Mouse (Mus musculus): Measurements from ENCODE around the gene Gal3st4. TPM values are rescaled to one million over a fixed set of nuclear protein-coding genes. Genes with fewer than 3 reads are reported as not detected.
A peak's percentile ranks its signal among the peaks of the same experiment; 100 is the strongest.

Gal3st4 gene
- polyA plus RNA-seq (2016; fragmentation: Nextera tagmentation; extraction: Ambion mirVana): 0.82 and 0.92 TPM in 2 replicates

- Histone ChIP-seq H3K4me3 (peak within 1 kb of the TSS; percentile 2; the same call in 1 of the 2 replicates), H3K9me3 (replicated peaks) (no peaks in the 10 kb centered on the region), H3K4me1 (replicated peaks) (peaks cover 24% of the 10 kb centered on the region), H3K9ac (peak within 1 kb of the TSS; percentile 21), H3K27ac (ENCODE audit: poor library complexity, severe bottlenecking) (no peak within 1 kb of the TSS), H3K27me3 (replicated peaks) (peaks cover 30% of the 10 kb centered on the region), H3K4me2 (peak within 1 kb of the TSS; percentile 54), H3K36me3 (peaks cover 11% of the 10 kb centered on the region)
- ATAC-seq (ENCODE audit: insufficient number of reproducible peaks, low FRiP score): no peak
- 1% methylated on average over 12 of the region's 12 CpGs for WGBS
Observed at GRCm38 (mm10) chr5:138272409-138272923, at the start of gene Gal3st4. TSS of gene Gal3st4 (minus strand) at chr5:138272840.

GRCm38 (mm10) chr5:138312795-138313194 lies 40.2 kb upstream of the Gal3st4 start:
- H3K4me1 ChIP-seq (replicated peaks): no peaks in the 10 kb centered on the region
- no peaks in the 10 kb centered on the region for H3K27me3 ChIP-seq (replicated peaks)
- H3K4me2 ChIP-seq: no peak overlapping the region
- WGBS: 73% methylated on average over 3 of the region's 3 CpGs
- no peaks in the 10 kb centered on the region for H3K36me3 ChIP-seq
- H3K9me3 ChIP-seq (replicated peaks): 0 out of 2 replicates have a peak, but pooled peaks cover under 1% of the 10 kb centered on the region
- H3K9ac ChIP-seq: no peak overlapping the region
- no peak for ATAC-seq (ENCODE audit: insufficient number of reproducible peaks, low FRiP score)
- no peak overlapping the region for H3K4me3 ChIP-seq
- H3K27ac ChIP-seq (ENCODE audit: poor library complexity, severe bottlenecking): no peak overlapping the region

- WGBS: 50% methylated on average over 2 of the region's 2 CpGs
- no peak for ATAC-seq (ENCODE audit: insufficient number of reproducible peaks, low FRiP score)
- peaks cover 5% of the 10 kb centered on the region; the same call in 1 of the 2 replicates for H3K4me1 ChIP-seq (replicated peaks)
- no peak overlapping the region for H3K4me3 ChIP-seq
- no peaks in the 10 kb centered on the region for H3K27me3 ChIP-seq (replicated peaks)
- no peaks in the 10 kb centered on the region for H3K36me3 ChIP-seq
- no peak overlapping the region for H3K27ac ChIP-seq (ENCODE audit: poor library complexity, severe bottlenecking)
- H3K9ac ChIP-seq: no peak overlapping the region
- no peak overlapping the region for H3K4me2 ChIP-seq
- no peaks in the 10 kb centered on the region for H3K9me3 ChIP-seq (replicated peaks)
Observed at GRCm38 (mm10) chr5:138299613-138300012, 27.0 kb upstream of the Gal3st4 start.

- Histone ChIP-seq H3K27ac (ENCODE audit: poor library complexity, severe bottlenecking) (no peak overlapping the region), H3K4me2 (no peak overlapping the region), H3K9me3 (replicated peaks) (no peaks in the 10 kb centered on the region), H3K4me3 (no peak overlapping the region), H3K9ac (no peak overlapping the region), H3K27me3 (replicated peaks) (no peaks in the 10 kb centered on the region), H3K36me3 (no peaks in the 10 kb centered on the region), H3K4me1 (replicated peaks) (peaks cover 5% of the 10 kb centered on the region; the same call in 1 of the 2 replicates)
- no peak for ATAC-seq (ENCODE audit: insufficient number of reproducible peaks, low FRiP score)
Observed at GRCm38 (mm10) chr5:138294158-138294557, 21.5 kb upstream of the Gal3st4 start.

GRCm38 (mm10) chr5:138291638-138292037 lies 19.0 kb upstream of the Gal3st4 start:
- ATAC-seq (ENCODE audit: insufficient number of reproducible peaks, low FRiP score): no peak
- 65% methylated on average over 1 of the region's 1 CpGs for WGBS
- Histone ChIP-seq H3K9me3 (replicated peaks) (no peaks in the 10 kb centered on the region), H3K4me1 (replicated peaks) (no peaks in the 10 kb centered on the region), H3K9ac (no peak overlapping the region), H3K27me3 (replicated peaks) (no peaks in the 10 kb centered on the region), H3K36me3 (no peaks in the 10 kb centered on the region), H3K27ac (ENCODE audit: poor library complexity, severe bottlenecking) (no peak overlapping the region), H3K4me2 (no peak overlapping the region), H3K4me3 (no peak overlapping the region)

GRCm38 (mm10) chr5:138287861-138288260 lies 15.2 kb upstream of the Gal3st4 start:
- ATAC-seq (ENCODE audit: insufficient number of reproducible peaks, low FRiP score): no peak
- Histone ChIP-seq H3K4me1 (replicated peaks) (no peaks in the 10 kb centered on the region), H3K4me3 (no peak overlapping the region), H3K27ac (ENCODE audit: poor library complexity, severe bottlenecking) (no peak overlapping the region), H3K4me2 (no peak overlapping the region), H3K36me3 (no peaks in the 10 kb centered on the region), H3K9ac (no peak overlapping the region), H3K27me3 (replicated peaks) (no peaks in the 10 kb centered on the region), H3K9me3 (replicated peaks) (no peaks in the 10 kb centered on the region)
- 69% methylated on average over 3 of the region's 3 CpGs for WGBS

- no peaks in the 10 kb centered on the region for H3K36me3 ChIP-seq
- 56% methylated on average over 1 of the region's 1 CpGs for WGBS
- H3K27ac ChIP-seq (ENCODE audit: poor library complexity, severe bottlenecking): no peak overlapping the region
- no peak overlapping the region for H3K4me2 ChIP-seq
- no peak for ATAC-seq (ENCODE audit: insufficient number of reproducible peaks, low FRiP score)
- H3K27me3 ChIP-seq (replicated peaks): peaks cover 4% of the 10 kb centered on the region; the same call in 1 of the 2 replicates
- H3K4me3 ChIP-seq: no peak overlapping the region
- H3K9ac ChIP-seq: no peak overlapping the region
- H3K4me1 ChIP-seq (replicated peaks): peaks cover 5% of the 10 kb centered on the region
- H3K9me3 ChIP-seq (replicated peaks): peaks cover 7% of the 10 kb centered on the region; the same call in 1 of the 2 replicates
Observed at GRCm38 (mm10) chr5:138283540-138283939, 10.9 kb upstream of the Gal3st4 start.

GRCm38 (mm10) chr5:138281798-138282197 lies 9.2 kb upstream of the Gal3st4 start:
- Histone ChIP-seq H3K36me3 (peaks cover 8% of the 10 kb centered on the region), H3K4me3 (no peak overlapping the region), H3K27me3 (replicated peaks) (peaks cover 4% of the 10 kb centered on the region; the same call in 1 of the 2 replicates), H3K9me3 (replicated peaks) (peaks cover 7% of the 10 kb centered on the region; the same call in 1 of the 2 replicates), H3K4me2 (no peak overlapping the region), H3K27ac (ENCODE audit: poor library complexity, severe bottlenecking) (no peak overlapping the region), H3K4me1 (replicated peaks) (peaks cover 5% of the 10 kb centered on the region), H3K9ac (no peak overlapping the region)
- ATAC-seq (ENCODE audit: insufficient number of reproducible peaks, low FRiP score): no peak
- WGBS: 66% methylated on average over 2 of the region's 2 CpGs

GRCm38 (mm10) chr5:138280829-138281228 lies 8.2 kb upstream of the Gal3st4 start:
- H3K4me2 ChIP-seq: peak overlapping the region; percentile 80; the same call in 1 of the 2 replicates
- peaks cover 4% of the 10 kb centered on the region; the same call in 1 of the 2 replicates for H3K27me3 ChIP-seq (replicated peaks)
- H3K4me1 ChIP-seq (replicated peaks): peaks cover 8% of the 10 kb centered on the region
- no peak for ATAC-seq (ENCODE audit: insufficient number of reproducible peaks, low FRiP score)
- no peak overlapping the region for H3K9ac ChIP-seq
- no peak overlapping the region for H3K27ac ChIP-seq (ENCODE audit: poor library complexity, severe bottlenecking)
- peaks cover 7% of the 10 kb centered on the region; the same call in 1 of the 2 replicates for H3K9me3 ChIP-seq (replicated peaks)
- 88% methylated on average over 15 of the region's 15 CpGs for WGBS
- H3K36me3 ChIP-seq: peaks cover 12% of the 10 kb centered on the region
- H3K4me3 ChIP-seq: no peak overlapping the region

GRCm38 (mm10) chr5:138280425-138280768 lies 7.8 kb upstream of the Gal3st4 start:
- Histone ChIP-seq H3K4me1 (replicated peaks) (peaks cover 12% of the 10 kb centered on the region), H3K4me3 (peak overlapping the region; percentile 67), H3K9ac (no peak overlapping the region), H3K9me3 (replicated peaks) (peaks cover 7% of the 10 kb centered on the region; the same call in 1 of the 2 replicates), H3K27me3 (replicated peaks) (peaks cover 4% of the 10 kb centered on the region; the same call in 1 of the 2 replicates), H3K27ac (ENCODE audit: poor library complexity, severe bottlenecking) (no peak overlapping the region), H3K36me3 (peaks cover 12% of the 10 kb centered on the region), H3K4me2 (peak overlapping the region; percentile 80)
- 19% methylated on average over 26 of the region's 26 CpGs for WGBS
- no peak for ATAC-seq (ENCODE audit: insufficient number of reproducible peaks, low FRiP score)

GRCm38 (mm10) chr5:138279585-138280424 lies 7.2 kb upstream of the Gal3st4 start, which contains the start of the genes Gm43720, Gpc2 and Stag3:
TSS of gene Gm43720 (minus strand) at chr5:138279958.
TSS of gene Gpc2 (minus strand) at chr5:138280005.
TSS of gene Stag3 (plus strand) at chr5:138280240.
- Histone ChIP-seq H3K9ac (peak within 1 kb of the TSS; percentile 75), H3K9me3 (replicated peaks) (peaks cover 7% of the 10 kb centered on the region; the same call in 1 of the 2 replicates), H3K27ac (ENCODE audit: poor library complexity, severe bottlenecking) (no peak within 1 kb of the TSS), H3K36me3 (peaks cover 12% of the 10 kb centered on the region), H3K4me2 (peak within 1 kb of the TSS; percentile 80), H3K4me3 (peak within 1 kb of the TSS; percentile 67), H3K27me3 (replicated peaks) (peaks cover 4% of the 10 kb centered on the region), H3K4me1 (replicated peaks) (peaks cover 17% of the 10 kb centered on the region)
- ATAC-seq (ENCODE audit: insufficient number of reproducible peaks, low FRiP score): peak; percentile 98
- WGBS: under 1% methylated on average over 56 of the region's 56 CpGs

Data from heart, embryonic 12.5 days (tissue).